Mouse (Mus musculus): ENCODE results near the gene Ankrd13b.
"Not testable (repeated sequence)": the region's sequence is repeated elsewhere in the genome, so short reads cannot be mapped to it uniquely, and the experiment has no call there.

Ankrd13b gene

DNA sequence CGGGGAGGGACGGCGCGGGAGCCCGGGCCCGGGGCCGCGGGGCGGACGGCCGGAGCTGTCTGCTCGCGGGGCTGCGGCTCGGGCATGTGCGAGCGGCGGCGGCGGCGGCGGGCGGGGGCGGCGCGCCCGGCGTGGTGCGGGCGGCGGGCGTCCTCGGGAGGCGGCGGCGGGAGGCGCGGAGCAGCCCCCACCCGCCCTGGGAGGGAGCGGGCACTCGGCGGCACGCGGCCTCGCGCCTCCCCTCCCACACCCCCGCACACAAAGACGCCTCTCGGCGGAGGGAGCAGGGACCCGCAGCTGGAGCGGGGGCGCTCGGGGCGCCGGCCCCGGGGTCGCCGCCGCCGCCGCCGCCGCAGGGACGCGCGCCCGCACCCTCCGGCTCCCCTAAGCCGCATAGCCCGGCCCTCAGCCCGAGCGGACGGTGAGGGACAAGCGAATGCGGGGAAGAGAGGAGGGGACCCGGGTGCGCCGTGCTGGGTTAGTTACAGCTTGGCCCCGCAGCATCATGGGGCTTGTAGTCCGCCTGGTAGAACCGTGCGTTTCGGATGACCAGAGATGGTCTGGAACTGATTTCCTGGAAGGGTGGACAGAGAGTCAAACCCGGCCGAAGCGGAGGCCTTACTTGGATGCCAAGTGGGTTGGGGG is at the start of gene Ankrd13b:
Gene Ankrd13b, minus strand, starts transcription at position 88 of the 645 bp plus-strand sequence.
- DNase-seq, result peak; percentile 79

DNA sequence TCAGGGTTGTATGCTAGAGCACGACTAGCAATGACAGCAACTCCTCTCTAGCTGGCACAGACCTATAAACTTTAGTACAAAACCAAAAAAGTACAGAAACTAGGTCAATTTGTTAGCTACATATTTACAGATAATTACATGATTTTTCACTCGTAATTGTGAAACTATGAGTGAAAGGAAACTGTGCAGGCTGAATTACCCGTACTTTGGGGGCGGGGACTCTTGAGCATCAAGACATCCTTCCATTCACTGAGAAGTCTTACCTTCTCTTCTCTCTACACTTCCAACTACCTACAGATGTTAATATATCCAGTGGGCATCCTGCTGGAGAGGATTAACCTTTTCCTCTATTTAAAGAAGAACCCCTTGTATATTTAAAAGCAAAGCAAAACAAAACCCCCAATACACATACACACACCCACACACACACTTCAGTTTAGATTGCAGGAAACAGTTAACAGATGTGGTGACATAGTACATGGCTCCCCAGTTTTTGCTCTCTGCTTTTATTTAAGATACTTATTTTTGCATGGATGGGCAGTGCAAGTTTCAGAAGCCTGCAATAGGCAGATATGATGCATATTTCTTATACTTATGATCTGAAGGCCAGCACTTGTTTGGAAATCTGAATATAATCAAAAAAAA is 42.8 kb upstream of the Ankrd13b start:
- no peak for DNase-seq

DNA sequence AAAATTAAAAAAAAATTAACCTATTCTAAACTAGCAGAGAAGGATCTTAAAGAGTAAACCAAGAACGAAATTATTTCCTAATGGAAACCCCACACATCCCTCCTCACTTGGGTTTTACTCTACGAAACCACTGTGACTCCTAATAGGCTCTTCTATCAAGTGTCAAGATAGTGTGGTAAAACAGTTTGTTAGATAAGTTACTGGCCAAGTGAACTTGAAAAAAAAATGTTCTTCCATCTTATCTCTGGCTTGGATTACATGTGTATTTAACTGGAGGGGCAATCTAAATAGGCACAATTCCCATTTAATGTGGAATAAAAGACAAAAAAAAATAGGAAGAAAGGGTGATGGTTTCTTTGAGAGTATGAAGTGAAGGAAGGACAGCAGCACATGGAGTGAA is 41.4 kb upstream of the Ankrd13b start:
- no peak for DNase-seq

DNA sequence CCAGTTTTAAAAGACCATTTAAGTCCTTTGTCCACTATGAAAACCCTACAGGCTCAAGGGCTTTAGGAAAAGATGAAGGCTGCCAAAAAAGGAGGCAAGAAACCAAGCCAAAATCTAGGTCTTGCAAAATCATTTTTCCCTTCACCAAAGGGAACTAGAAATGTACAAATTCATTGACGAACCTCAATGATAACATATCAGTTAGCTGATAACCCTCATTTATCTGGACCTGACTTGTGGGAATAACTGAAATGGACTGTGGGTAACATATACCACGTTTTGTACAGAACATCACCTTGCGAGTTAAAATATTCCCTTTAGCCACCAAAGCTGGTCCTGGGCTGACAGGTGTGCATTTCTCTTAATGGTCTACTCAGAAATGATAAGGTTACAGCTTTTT is 40.2 kb upstream of the Ankrd13b start:
- DNase-seq, result no peak

DNA sequence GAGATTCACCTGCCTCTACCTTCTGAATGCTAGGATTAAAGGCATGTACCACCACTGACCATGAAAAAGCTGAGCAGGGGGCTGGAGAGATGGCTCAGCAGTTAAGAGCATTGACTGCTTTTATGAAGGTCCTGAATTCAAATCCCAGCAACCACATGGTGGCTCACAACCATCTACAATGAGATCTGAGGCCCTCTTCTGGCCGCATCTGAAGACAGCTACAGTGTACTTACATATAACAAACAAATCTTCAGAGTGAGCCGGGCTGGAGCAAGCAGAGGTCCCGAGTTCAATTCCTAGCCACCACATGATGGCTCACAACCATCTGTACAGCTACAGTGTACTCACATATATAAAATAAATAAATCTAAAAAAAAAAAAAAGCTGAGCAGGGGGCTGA is 38.9 kb upstream of the Ankrd13b start:
- DNase-seq, result not testable (repeated sequence)

DNA sequence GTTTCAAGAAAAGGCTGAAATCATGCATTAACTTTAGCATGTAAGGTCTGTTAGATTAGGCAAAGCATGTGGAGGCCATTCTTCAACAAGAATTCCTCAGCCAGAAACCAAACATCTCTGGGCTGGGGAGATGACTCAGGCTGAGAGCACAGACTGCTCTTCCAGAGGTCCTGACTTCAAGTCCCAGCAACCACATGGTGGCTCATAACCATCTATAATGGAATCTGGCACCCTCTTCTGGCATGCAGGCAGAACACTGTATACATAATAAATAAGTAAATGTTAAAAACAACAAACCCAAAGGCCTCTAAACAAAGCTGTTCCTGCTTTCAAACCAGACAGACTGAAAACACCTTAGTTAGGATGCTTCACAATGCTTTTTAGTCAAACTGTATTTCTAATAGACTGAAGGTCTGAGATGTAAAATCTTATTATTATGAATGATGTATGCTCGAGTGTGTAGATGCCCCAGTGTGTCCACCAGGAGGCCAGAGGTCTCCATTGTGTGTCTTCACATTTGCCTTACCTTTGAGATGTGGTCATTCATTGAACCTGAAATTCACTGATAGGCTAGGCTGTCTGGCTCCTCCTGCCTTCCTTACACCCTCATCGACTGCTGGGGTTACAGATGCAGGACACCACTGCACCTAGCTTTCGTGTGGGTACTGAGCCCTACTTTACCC is 36.5 kb upstream of the Ankrd13b start:
- no peak for DNase-seq

DNA sequence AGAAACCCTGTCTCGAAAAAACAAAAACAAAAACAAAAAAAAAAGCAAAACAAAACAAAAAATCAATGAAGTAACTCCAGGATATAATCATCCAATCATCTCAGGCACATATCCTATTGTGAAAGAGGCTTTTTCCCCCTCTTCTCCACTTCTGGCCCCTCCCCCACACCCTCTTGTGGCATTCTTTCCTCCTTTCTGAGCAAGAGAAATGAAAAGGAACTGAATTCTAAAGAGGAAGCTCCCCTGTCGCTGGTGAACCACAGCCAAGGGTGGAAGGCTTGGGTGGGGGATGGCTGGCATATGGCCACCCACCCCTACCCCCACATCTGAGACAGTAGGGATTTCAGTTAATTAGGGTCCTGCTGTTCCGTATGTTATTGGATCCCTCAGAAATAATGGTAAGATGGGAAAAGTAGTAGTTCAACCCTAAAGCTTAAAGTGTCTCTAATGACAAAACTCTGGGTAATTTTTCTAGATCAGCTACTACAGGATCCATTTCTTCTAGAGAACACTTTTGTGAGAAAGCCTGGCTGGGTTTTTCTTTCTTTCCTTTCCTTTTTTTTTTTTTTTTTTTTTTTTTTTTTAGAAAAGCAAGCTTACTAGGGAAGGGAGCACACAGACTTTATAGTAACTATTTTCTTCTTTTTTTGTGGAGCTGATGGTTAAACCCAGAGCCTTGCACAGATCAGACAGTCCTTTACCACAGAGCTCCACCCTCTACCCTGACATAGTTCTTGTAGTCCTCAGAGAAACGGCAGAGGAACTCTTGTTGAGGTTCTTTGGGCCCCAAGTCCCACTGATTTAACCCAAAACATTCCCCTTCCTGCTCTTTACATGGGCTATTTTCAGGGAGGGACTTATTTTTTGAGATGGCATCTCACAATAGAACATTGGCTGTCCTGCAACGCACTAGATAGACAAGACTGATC is 31.4 kb upstream of the Ankrd13b start:
- no peak for DNase-seq

DNA sequence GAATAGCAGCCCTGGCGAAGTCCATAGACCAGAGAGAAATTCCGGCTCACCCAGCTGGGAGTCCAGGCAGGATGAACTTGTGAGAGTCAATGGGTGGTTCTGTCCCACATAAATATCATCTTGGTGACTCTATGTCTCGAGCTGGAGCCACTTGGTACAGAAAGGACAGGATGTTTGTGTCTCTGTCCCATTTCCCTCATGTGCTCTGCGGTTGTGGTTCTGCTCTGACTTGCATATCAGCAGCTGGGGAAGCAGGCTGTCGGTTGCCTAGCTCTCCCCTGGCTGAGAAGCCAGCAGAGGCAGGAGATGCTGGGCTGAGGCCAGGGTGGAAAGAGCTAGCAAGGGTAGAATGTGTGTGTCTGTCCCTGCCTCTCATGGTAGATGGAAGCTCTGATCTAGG is 29.6 kb upstream of the Ankrd13b start, which contains the start of gene Gm10392:
Gene Gm10392, minus strand, starts transcription at position 156 of the 400 bp plus-strand sequence.
- no peak for DNase-seq

DNA sequence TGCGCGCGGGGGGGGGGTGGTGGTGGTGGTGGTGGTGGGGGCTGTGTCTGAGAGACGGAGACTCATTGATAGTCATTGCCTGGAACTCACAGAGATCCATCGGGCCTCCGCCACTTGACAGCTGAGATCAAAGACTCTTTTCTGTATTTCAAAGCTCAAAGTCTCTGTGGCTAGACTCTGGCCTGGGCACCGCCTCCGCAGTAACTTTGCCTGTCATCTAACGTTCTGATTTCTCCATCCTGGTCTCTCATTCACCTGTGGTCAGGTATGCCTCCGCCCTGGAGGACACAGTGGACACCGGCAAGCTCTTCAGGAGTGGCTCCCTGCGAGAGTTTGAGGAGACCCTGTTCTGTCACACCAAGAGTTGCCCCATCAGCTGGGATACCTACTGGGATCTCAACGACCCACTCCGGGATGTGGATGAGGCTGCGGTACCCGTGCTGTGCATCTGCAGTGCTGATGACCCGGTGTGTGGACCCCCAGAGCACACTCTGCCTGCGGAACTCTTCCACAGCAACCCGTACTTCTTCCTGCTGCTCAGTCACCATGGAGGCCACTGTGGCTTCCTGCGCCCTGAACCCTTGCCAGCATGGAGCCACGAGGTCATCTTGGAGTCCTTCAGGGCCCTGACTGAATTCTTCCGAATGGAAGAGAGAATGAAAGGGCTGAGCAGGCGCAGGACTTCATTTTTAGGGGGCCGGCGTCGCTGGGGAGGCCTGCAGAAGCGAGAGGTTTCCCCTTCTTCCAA is 28.7 kb upstream of the Ankrd13b start:
- no peak for DNase-seq

DNA sequence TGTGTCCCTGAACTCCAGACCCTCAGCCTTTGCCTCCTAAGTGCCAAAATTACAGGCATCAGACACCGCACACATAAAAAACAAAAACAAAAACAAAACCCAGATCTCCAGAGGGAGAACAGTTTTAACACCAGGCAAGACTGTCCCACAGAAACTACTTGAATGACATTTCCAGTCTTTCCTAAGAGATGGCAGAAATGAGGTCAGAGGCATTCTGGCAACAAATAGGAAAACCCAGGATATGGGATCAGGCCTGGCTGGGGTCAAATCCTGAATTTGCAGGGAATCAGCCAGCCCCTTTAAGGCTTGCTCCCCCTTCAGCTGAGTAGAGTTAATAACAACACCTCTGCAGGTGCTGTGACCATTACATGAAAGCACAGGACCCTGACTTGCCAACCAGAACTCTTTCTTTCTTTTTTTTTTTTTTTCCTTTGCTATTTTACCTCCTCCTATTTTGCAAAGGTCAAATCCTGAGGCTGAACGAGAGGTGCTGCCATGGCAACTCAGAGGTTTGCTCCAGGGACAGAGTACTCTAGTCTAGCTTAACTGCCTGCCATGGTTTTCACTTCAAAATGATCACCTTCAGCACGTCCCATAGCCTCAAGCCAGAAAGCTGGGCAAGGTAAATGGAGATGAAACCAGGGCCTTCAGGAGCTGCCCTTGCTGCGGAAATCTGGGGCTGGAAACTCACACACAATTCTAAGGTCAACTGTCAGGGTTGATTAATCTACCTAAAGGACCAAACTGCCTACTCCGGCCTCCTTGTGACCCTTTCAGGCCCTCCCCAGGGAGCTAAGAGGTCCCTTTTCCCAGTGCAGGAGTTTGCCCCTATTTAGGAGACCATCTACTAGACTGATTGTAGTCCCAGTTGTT is 27.3 kb upstream of the Ankrd13b start:
- no peak for DNase-seq

DNA sequence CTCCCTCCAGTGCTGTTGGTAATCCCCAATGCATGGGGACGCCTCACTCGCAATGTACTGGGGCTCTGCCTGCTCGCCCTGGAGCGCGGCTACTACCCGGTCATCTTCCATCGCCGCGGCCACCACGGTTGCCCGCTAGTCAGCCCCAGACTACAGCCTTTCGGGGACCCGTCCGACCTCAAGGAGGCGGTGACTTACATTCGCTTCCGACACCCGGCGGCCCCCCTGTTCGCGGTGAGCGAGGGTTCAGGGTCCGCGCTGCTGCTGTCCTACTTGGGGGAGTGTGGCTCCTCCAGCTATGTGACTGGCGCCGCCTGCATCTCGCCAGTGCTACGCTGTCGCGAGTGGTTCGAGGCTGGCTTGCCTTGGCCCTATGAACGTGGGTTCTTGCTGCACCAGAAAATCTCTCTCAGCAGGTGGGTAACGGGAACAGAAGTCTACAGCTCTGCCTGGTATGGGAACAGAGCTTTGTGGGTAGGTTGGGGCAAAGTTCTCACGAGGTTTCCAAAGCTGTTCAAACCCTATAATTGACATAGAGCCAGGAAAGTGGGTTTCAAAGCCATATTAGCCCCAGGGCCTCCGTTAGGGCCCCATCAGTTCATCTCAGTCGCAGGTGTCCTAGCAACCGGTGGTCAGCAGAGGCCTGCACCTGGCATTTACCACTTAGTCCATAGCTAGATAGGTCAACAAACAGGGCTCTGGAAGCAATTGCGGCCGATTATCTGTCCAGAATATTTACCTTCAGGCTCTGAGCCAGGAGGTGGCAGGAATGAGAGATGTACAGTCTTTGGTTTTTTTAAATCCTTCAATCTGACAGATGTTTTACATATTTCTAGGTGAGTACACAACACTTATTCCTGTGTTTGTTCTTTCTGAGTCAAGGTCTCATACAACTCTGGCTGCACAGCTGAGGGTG is 26.4 kb upstream of the Ankrd13b start, which contains the start of gene Trp53i13:
Gene Trp53i13, minus strand, starts transcription at position 344 of the 916 bp plus-strand sequence.
- no peak for DNase-seq

DNA sequence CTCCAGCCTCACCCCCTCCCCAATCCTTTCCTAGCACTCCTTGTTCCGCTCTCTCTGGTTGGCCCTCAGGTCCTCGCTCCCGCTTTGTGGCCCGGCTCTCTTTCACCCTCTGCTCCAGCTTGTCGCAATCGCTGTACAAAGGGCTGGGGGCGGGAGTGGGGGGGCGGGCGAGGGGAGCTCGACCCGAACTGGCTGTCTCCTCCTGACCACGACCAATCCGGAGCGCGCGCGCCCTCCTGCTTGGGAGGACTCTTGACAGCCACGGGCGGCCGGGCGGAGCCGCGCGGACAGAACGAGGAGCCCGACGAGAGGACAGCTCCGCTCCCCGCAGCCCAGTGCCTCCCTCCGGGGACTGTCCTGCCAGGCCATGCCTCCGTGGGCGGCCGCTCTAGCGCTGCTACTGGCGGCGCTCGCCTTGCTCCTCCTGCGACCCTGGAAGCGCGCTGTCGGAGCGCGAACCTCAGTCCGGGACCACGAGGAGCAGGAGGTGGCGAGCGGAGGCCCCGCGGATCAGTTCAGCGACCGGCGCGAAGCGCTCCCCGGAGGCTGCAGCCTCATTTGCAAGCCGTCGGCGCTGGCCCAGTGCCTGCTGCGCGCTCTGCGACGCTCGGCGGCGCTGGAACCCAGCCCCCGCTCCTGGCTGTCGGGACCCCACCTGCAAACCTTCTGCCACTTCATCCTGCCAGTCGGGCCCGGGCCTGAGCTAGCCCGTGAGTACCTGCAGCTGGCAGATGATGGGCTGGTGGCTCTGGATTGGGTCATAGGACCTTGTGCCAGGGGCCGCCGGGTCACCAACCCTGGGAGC is 25.6 kb upstream of the Ankrd13b start, which contains the start of gene Abhd15:
Gene Abhd15, plus strand, starts transcription at position 290 of the 805 bp plus-strand sequence.
- DNase-seq, result peak; percentile 28

DNA sequence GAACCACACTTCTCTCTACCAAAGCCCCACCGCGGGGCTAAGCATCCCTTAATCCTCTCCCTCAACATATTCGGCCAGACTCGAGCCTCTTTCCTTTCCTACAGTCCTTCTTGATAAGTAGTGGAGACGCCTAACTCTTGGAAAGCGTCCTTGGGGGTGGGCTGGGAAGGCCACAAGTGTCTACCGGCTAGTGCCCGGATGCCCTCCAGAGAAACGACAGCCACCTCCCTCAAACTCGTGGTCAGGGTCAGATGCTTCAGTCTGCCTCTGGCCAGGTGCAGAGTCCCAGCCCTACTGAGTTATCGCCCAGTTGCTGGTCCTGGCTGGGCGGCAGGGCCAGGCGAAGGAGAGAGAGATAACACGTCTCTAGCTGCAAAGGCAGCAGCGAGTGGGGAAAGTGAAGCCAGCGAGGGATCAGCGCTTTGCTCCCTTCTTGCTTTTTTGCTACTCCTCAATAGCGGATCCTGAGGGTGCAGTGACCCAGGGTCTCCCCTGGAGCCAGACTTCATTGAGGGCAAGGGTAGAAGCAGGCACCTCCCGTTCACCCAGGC is 24.9 kb upstream of the Ankrd13b start:
- DNase-seq, result no peak

DNA sequence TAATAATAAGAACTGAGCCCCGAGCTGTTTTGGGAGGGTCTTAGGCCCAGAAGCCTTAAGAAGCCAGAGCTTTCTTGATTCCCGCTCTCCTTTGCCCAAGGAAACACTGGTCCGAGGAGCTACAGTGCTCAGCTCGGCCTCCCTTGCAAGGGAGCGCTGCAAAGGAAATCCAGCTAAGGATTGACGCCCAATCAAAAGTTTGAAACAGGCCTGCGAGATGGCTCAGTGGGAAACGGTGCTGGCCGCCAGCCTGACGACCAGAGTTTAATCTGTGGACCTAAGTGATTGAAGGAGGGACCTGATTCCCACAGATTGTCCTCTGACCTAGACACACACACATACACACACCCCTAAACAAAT is 24.3 kb upstream of the Ankrd13b start:
- DNase-seq, result no peak

DNA sequence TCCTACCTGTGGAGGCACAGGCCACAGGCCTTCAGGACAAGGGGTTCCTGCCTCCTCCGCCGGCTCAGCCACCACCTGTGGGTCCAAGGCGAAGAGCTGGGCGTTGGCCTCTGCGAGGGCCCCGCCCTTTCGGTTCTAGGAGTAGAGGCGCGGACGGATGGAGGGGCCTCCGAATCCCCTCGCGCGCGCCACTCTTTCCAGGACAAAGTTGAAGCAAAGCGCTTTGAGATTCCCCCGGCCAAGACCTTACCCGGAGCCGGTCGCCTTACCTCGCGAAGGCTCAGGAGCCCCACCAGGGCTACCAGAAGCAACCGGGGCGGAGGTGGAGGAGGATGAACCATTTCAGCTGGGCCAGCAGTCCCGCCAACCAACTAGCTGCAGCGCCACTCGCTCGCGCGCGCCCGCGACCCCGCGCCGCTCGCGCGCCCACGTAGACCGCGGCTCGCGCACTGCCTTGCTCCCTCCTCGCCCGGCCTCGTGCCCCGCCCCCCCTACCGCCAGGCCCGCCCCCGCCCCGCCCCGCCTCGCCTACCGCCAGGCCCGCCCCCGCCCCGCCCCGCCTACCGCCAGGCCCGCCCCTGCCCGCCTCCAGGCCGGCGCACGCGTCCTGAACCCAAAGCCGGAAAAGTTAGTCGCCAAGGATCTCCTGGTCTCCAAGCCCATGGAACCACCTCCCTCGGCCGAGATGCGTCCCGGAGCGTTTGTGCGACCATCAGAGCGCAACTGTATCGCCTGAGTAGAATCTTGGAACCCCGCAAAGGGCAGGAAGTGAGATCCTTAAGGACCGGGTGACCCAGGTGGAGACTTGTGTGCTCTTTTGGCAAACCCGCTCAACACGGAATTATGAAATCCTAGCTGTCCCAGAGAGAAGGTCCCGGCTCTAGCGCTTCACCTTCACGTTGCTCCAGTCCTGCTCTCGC is 23.7 kb upstream of the Ankrd13b start:
- DNase-seq, result peak; percentile 75

DNA sequence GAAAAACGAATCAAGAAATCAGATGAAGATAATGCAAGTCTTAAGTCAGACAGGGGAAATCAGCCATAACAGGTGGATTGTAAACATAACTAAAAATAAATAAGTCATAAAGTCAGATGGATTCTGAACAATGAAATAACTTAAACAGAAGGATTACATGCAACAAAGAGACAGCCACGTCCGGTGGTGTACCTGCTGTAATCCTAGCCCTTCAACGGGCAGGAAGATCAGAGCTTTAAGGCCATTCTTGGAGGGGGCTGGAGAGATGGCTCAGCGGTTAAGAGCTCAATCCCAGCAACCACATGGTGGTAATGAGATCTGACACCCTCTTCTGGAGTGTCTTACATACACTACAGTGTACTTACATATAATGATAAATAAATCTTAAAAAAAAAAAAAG is 21.9 kb upstream of the Ankrd13b start:
- no peak for DNase-seq

Data from cerebellum, adult 11 months (tissue).